Mouse (Mus musculus) heart, adult 2 months (tissue): Measurements from ENCODE around the gene Lsg1. TPM values are rescaled to one million over a fixed set of nuclear protein-coding genes. Genes with fewer than 3 reads are reported as not detected.
A peak's percentile ranks its signal among the peaks of the same experiment; 100 is the strongest.

ENCODE experiments used
- DNase-seq, 2 experiments: peaks; one replicate each; pipeline ENCODE4 v3.0.0; 2021
- H3K27ac ChIP-seq: fragments of 200-600 bp; 2 replicates; pipeline ENCODE4 v1.8.1; 2022
- H3K27me3 ChIP-seq: fragments of 200-500 bp; 2 replicates; pipeline ENCODE4 v1.6.1; 2012; ENCODE audit warnings: mild to moderate bottlenecking, low read length, inconsistent platforms, mixed read lengths; ENCODE audit not compliant: control insufficient read depth, insufficient read depth
- H3K36me3 ChIP-seq: fragments of 200-500 bp; 2 replicates; pipeline ENCODE4 v1.6.1; 2012; ENCODE audit warnings: low read length, inconsistent platforms; ENCODE audit not compliant: control insufficient read depth, insufficient read depth
- H3K4me1 ChIP-seq: fragments of 200-500 bp; 2 replicates; pipeline ENCODE4 v1.6.1; 2011; ENCODE audit warnings: low read length; ENCODE audit not compliant: control insufficient read depth, insufficient read depth
- H3K4me3 ChIP-seq: fragments of 200-600 bp; 2 replicates; pipeline ENCODE4 v1.8.1; 2022
- H3K79me2 ChIP-seq: fragments of 200-500 bp; replicated peaks from 2 replicates; pipeline ENCODE4 v1.6.1; 2012; ENCODE audit warnings: mild to moderate bottlenecking, inconsistent platforms, low read length, moderate library complexity, mixed read lengths; ENCODE audit not compliant: control insufficient read depth, insufficient read depth
- H3K9ac ChIP-seq: fragments of 200-500 bp; 2 replicates; pipeline ENCODE4 v1.6.1; 2012; ENCODE audit warnings: low read depth, mild to moderate bottlenecking, control low read depth, inconsistent platforms, low read length, mixed read lengths
- CTCF ChIP-seq: fragments of 200-600 bp; IDR thresholded peaks from 2 replicates; pipeline ENCODE4 v1.8.1; 2022; ENCODE audit warnings: antibody characterized with exemption, mild to moderate bottlenecking, moderate library complexity
- EP300 ChIP-seq: fragments of 200-500 bp; IDR thresholded peaks from 2 replicates; pipeline ENCODE4 v1.6.1; 2011; ENCODE audit warnings: low read depth, low read length, control low read depth; ENCODE audit not compliant: insufficient read depth
- POLR2A ChIP-seq: fragments of 200-500 bp; IDR thresholded peaks from 2 replicates; pipeline ENCODE4 v1.6.1; 2011; ENCODE audit warnings: mild to moderate bottlenecking, low read depth, low read length, control low read depth; ENCODE audit not compliant: insufficient read depth
- WGBS: fragments of 180-500 bp; shearing (Covaris S2); methylation state at CpG from one replicate; pipeline ENCODE4 v1.1.7; 2018; 5-methylcytosine and 5-hydroxymethylcytosine counted together
- intact Hi-C: fragments of 180-260 bp; cut with DNase I; formaldehyde crosslinking; loops from one replicate; pipeline ENCODE4 v1.15.1; 2025
- polyA plus RNA-seq: library from polyadenylated mRNA; depleted of rRNA; stranded (reverse); fragments of >200 nt; gene quantifications from 2 replicates; pipeline ENCODE4 v1.2.3, GENCODE M21; 2012
- total RNA-seq, 2 experiments: library from RNA; stranded (reverse); gene quantifications; 2 replicates each; pipeline ENCODE4 v1.2.3; 2021

Gene Lsg1
- total and polyA plus RNA-seq, 3 experiments, result 5.5 to 21.2 (median 19.6) TPM

GRCm38 (mm10) chr16:30552621-30553338 lies 34.6 kb downstream of the Lsg1 start:
- Histone ChIP-seq H3K27me3 (no peaks in the 10 kb centered on the region), H3K27ac (peak overlapping the region; percentile 77), H3K4me3 (0 out of 2 replicates have a peak overlapping the region, but pooled peaks have one; percentile 6), H3K4me1 (peaks cover 12% of the 10 kb centered on the region), H3K36me3 (no peaks in the 10 kb centered on the region), H3K9ac (no peak overlapping the region), H3K79me2 (no peaks in the 10 kb centered on the region)
- TF ChIP-seq EP300 (0 out of 2 replicates have a peak, but pooled peaks have one; percentile 0), CTCF (no peak)
- intact Hi-C loops, result loop anchor here (10.0 kb wide), 1 partner anchor 722 kb away; the partner anchor contains the start of gene Ppp1r2
- peak; percentile 83 to 89 for DNase-seq
- 14% methylated on average over 11 of the region's 11 CpGs for WGBS

DNA sequence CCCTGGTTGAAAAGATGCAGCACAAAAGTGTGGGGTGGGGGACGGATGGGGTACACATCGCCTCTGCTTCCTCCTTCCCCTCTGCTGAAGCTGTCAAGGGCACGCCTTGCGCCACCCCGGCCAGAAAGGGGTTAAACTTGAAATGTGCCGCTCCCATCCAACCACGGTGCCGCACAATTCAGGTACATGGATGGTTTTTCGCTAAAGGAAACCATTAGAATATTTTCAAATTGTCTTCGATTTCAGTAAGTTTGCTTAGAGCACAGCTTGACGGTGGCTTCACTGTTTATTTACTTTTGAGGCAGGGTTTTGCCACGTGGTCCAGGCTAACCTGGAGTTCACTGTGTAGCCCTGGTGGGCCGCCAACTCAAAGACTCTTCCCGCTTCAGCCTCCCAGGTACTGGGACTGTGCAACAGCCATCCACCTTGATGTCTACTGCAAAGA lies 36.6 kb downstream of the Lsg1 start, which contains the start of gene Tmem44:
TSS of gene Tmem44 (minus strand) at position 95 of the 445 bp plus-strand sequence.
- no peak for DNase-seq
- TF ChIP-seq EP300 (no peak), CTCF (no peak), POLR2A (no peak)
- WGBS, result 13% methylated on average over 14 of the region's 14 CpGs
- peak within 1 kb of the TSS; percentile 88 for H3K4me3 ChIP-seq
- intact Hi-C loops, result loop anchor here (10.0 kb wide), 1 partner anchor 724 kb away; the partner anchor contains the start of gene Ppp1r2
- H3K27me3 ChIP-seq, result no peaks in the 10 kb centered on the region
- no peaks in the 10 kb centered on the region for H3K36me3 ChIP-seq
- no peaks in the 10 kb centered on the region for H3K79me2 ChIP-seq
- H3K27ac ChIP-seq, result peak within 1 kb of the TSS; percentile 90
- H3K9ac ChIP-seq, result peak within 1 kb of the TSS; percentile 96
- peaks cover 12% of the 10 kb centered on the region for H3K4me1 ChIP-seq

DNA sequence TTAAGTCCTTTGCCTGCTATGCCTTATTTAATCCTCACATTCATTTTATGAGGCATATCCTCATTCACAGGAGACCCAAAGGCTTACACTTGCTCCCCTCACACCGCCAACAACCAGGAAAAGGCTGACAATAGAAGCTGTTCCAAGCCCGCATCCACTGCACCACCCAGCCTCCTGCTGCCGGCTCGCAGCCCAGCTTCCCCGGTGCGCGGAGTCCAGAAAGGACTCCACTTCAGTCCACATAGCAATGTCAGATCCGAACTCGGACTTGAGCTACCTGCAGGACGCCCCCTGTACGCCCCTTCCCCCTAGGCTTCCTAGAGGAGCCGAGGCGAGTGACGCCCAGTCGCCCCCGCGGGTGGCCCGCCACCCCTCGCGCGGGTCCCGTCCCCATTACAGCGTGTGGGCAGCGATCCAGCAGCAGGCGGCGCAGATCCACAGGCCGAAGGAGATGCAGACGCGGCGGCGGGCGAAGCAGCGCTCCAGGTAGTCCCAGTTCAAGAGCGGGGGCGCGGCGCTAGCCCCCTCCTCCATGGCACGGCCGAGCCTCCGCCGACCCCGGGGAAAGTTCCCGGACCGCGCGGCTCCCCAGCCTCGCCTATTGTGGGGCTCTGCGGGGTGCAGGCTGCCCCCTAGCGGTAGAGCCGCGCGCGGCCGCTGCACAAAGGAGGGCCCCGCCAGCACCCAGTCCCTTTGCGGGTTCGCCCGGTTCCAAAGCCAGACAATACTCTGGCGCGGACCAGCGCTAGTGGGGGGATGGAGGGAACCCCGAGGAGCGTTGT lies 37.2 kb downstream of the Lsg1 start:
- intact Hi-C loops, result loop anchor here (10.0 kb wide), 1 partner anchor 725 kb away; the partner anchor contains the start of gene Ppp1r2
- Histone ChIP-seq H3K79me2 (no peaks in the 10 kb centered on the region), H3K4me3 (peak overlapping the region; percentile 88), H3K27ac (peak overlapping the region; percentile 90), H3K27me3 (no peaks in the 10 kb centered on the region), H3K36me3 (no peaks in the 10 kb centered on the region), H3K4me1 (peaks cover 12% of the 10 kb centered on the region), H3K9ac (peak overlapping the region; percentile 96)
- TF ChIP-seq POLR2A (no peak), CTCF (peak; percentile 93), EP300 (no peak)
- 1% methylated on average over 63 of the region's 63 CpGs for WGBS
- peak; percentile 88 to 90 for DNase-seq

- no peaks in the 10 kb centered on the region for H3K27me3 ChIP-seq
- TF ChIP-seq CTCF (no peak), EP300 (no peak), POLR2A (no peak)
- 75% methylated on average over 7 of the region's 7 CpGs for WGBS
- no peak for DNase-seq
- intact Hi-C loops, result no loop called here
- no peaks in the 10 kb centered on the region for H3K79me2 ChIP-seq
- H3K4me1 ChIP-seq, result peaks cover 12% of the 10 kb centered on the region
- no peaks in the 10 kb centered on the region for H3K36me3 ChIP-seq
- peak overlapping the region; percentile 88; the same call in 1 of the 2 replicates for H3K4me3 ChIP-seq
- peak overlapping the region; percentile 96; the same call in 1 of the 2 replicates for H3K9ac ChIP-seq
- peak overlapping the region; percentile 90 for H3K27ac ChIP-seq
These were observed 37.9 kb downstream of the Lsg1 start for GRCm38 (mm10) chr16:30549516-30549915.

GRCm38 (mm10) chr16:30548291-30548690 lies 39.1 kb downstream of the Lsg1 start:
- DNase-seq, result no peak
- Histone ChIP-seq H3K4me1 (peaks cover 10% of the 10 kb centered on the region), H3K4me3 (no peak overlapping the region), H3K27ac (no peak overlapping the region), H3K36me3 (no peaks in the 10 kb centered on the region), H3K27me3 (no peaks in the 10 kb centered on the region), H3K79me2 (no peaks in the 10 kb centered on the region), H3K9ac (no peak overlapping the region)
- intact Hi-C loops, result no loop called here
- TF ChIP-seq EP300 (no peak), CTCF (no peak), POLR2A (no peak)
- 88% methylated on average over 5 of the region's 5 CpGs for WGBS
